Mouse (Mus musculus) limb, embryonic 12.5 days (tissue): Measurements from ENCODE around the gene D630039A03Rik. TPM values are rescaled to one million over a fixed set of nuclear protein-coding genes. Genes with fewer than 3 reads are reported as not detected.

Source experiments
- ATAC-seq: fragments of 200-750 bp; cut with Nextera tagmentation; 2 replicates; pipeline ENCODE4 v1.8.0; 2017; ENCODE audit warnings: low read depth, moderate TSS enrichment; ENCODE audit not compliant: insufficient number of reproducible peaks, insufficient read depth, low FRiP score, low TSS enrichment
- H3K27ac ChIP-seq: fragments of 300-500 bp; sonication (generic); 2 replicates; pipeline ENCODE4 v1.5.1; 2016; ENCODE audit warnings: mild to moderate bottlenecking, moderate library complexity
- H3K27me3 ChIP-seq: fragments of 300-500 bp; sonication (generic); 2 replicates; pipeline ENCODE4 v1.6.1; 2016; ENCODE audit warnings: mild to moderate bottlenecking, moderate library complexity
- H3K36me3 ChIP-seq: fragments of 300-500 bp; sonication (generic); 2 replicates; pipeline ENCODE4 v1.6.1; 2016; ENCODE audit warnings: mild to moderate bottlenecking, moderate library complexity
- H3K4me1 ChIP-seq: fragments of 300-500 bp; sonication (generic); replicated peaks from 2 replicates; pipeline ENCODE4 v1.6.1; 2016
- H3K4me2 ChIP-seq: fragments of 300-500 bp; sonication (generic); 2 replicates; pipeline ENCODE4 v1.6.1; 2016; ENCODE audit warnings: mild to moderate bottlenecking, moderate library complexity
- H3K4me3 ChIP-seq: fragments of 300-500 bp; sonication (generic); replicated peaks from 2 replicates; pipeline ENCODE4 v1.5.1; 2016; ENCODE audit warnings: mild to moderate bottlenecking
- H3K9ac ChIP-seq: fragments of 300-500 bp; sonication (generic); replicated peaks from 2 replicates; pipeline ENCODE4 v1.6.1; 2016; ENCODE audit warnings: mild to moderate bottlenecking, moderate library complexity
- H3K9me3 ChIP-seq: fragments of 300-500 bp; sonication (generic); 2 replicates; pipeline ENCODE4 v1.6.1; 2016; ENCODE audit warnings: mild to moderate bottlenecking, moderate library complexity
- WGBS: fragments of 180-500 bp; shearing (Covaris S2); methylation state at CpG from one replicate; pipeline ENCODE4 v1.1.7; 2016; 5-methylcytosine and 5-hydroxymethylcytosine counted together
- polyA plus RNA-seq: library from polyadenylated mRNA; unstranded; fragments of >200 nt; fragmentation: Nextera tagmentation; extraction: Ambion mirVana; gene quantifications from 2 replicates; pipeline ENCODE4 v1.2.1, GENCODE M21; 2016

Gene D630039A03Rik
- polyA plus RNA-seq, 1 experiment from 2014 or later: 0.33 TPM

GRCm38 (mm10) chr4:57888246-57888645 is 27.9 kb downstream of the D630039A03Rik start:
- Histone ChIP-seq H3K4me1 (peaks cover 32% of the 10 kb centered on the region), H3K4me3 (no peak overlapping the region), H3K4me2 (no peak overlapping the region), H3K9ac (no peak overlapping the region), H3K9me3 (no peaks in the 10 kb centered on the region), H3K36me3 (peaks cover 7% of the 10 kb centered on the region), H3K27me3 (no peaks in the 10 kb centered on the region), H3K27ac (no peak overlapping the region)
- no peak for ATAC-seq
- 92% methylated on average over 2 of the region's 2 CpGs for WGBS

- Histone ChIP-seq H3K4me3 (no peak overlapping the region), H3K27ac (no peak overlapping the region), H3K4me1 (peaks cover 24% of the 10 kb centered on the region), H3K36me3 (no peaks in the 10 kb centered on the region), H3K9ac (no peak overlapping the region), H3K27me3 (no peaks in the 10 kb centered on the region), H3K4me2 (no peak overlapping the region), H3K9me3 (no peaks in the 10 kb centered on the region)
- WGBS: 88% methylated on average over 3 of the region's 3 CpGs
- ATAC-seq: no peak
These were observed 29.2 kb downstream of the D630039A03Rik start for GRCm38 (mm10) chr4:57886888-57887230.

- 67% methylated on average over 11 of the region's 11 CpGs for WGBS
- no peak for ATAC-seq
- no peaks in the 10 kb centered on the region for H3K9me3 ChIP-seq
These were observed 29.8 kb downstream of the D630039A03Rik start for GRCm38 (mm10) chr4:57886066-57886887.

DNA sequence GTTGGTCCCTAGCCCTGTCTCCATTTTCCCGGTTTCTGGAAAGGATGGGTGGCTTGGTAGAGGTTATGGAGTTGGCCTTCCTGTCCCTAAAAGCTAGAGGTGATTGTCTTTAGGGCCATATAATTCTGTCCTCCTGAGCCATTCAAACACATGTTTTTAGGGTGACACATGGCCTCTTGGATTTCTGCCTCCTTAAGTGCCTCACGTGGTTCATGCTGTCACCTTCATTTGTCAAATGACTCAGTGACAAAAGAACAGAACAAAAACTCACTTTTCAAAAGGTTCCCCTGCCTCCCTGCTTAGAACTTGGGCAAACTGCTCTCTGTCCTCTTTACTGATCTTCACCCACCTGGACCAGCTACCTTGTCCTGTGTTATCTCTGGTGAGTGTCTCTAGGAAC is 30.9 kb downstream of the D630039A03Rik start:
- no peak for ATAC-seq
- no peak overlapping the region for H3K27ac ChIP-seq
- H3K9me3 ChIP-seq: no peaks in the 10 kb centered on the region
- peaks cover 16% of the 10 kb centered on the region for H3K4me1 ChIP-seq
- WGBS: 60% methylated on average over 2 of the region's 2 CpGs
- H3K4me3 ChIP-seq: no peak overlapping the region
- no peaks in the 10 kb centered on the region for H3K36me3 ChIP-seq
- H3K9ac ChIP-seq: no peak overlapping the region
- H3K4me2 ChIP-seq: no peak overlapping the region
- H3K27me3 ChIP-seq: no peaks in the 10 kb centered on the region

More at GRCm38 (mm10) chr4:57886066-57886887, 29.8 kb downstream of the D630039A03Rik start:
- no peak overlapping the region for H3K4me3 ChIP-seq
- H3K9ac ChIP-seq: no peak overlapping the region
- H3K27ac ChIP-seq: no peak overlapping the region
- no peaks in the 10 kb centered on the region for H3K36me3 ChIP-seq
- peaks cover 18% of the 10 kb centered on the region for H3K4me1 ChIP-seq
- H3K4me2 ChIP-seq: no peak overlapping the region
- H3K27me3 ChIP-seq: no peaks in the 10 kb centered on the region

GRCm38 (mm10) chr4:57884511-57884910 is 31.6 kb downstream of the D630039A03Rik start:
- no peaks in the 10 kb centered on the region; the same call in 1 of the 2 replicates for H3K36me3 ChIP-seq
- H3K4me3 ChIP-seq: no peak overlapping the region
- H3K9ac ChIP-seq: no peak overlapping the region
- ATAC-seq: no peak
- H3K4me1 ChIP-seq: peaks cover 16% of the 10 kb centered on the region
- no peak overlapping the region for H3K4me2 ChIP-seq
- no peak overlapping the region for H3K27ac ChIP-seq
- H3K27me3 ChIP-seq: no peaks in the 10 kb centered on the region
- 82% methylated on average over 3 of the region's 3 CpGs for WGBS
- no peaks in the 10 kb centered on the region for H3K9me3 ChIP-seq

- WGBS: 87% methylated on average over 7 of the region's 7 CpGs
These were observed 32.3 kb downstream of the D630039A03Rik start for GRCm38 (mm10) chr4:57883520-57884421.

GRCm38 (mm10) chr4:57879804-57880357 is 36.2 kb downstream of the D630039A03Rik start:
- H3K4me3 ChIP-seq: no peak overlapping the region
- 13% methylated on average over 6 of the region's 6 CpGs for WGBS
- peaks cover 4% of the 10 kb centered on the region; the same call in 1 of the 2 replicates for H3K4me1 ChIP-seq
- H3K27ac ChIP-seq: no peak overlapping the region
- no peak for ATAC-seq
- no peaks in the 10 kb centered on the region for H3K27me3 ChIP-seq
- no peak overlapping the region for H3K4me2 ChIP-seq
- H3K9ac ChIP-seq: no peak overlapping the region
- no peaks in the 10 kb centered on the region; the same call in 1 of the 2 replicates for H3K36me3 ChIP-seq
- no peaks in the 10 kb centered on the region for H3K9me3 ChIP-seq

More at GRCm38 (mm10) chr4:57883520-57884421, 32.3 kb downstream of the D630039A03Rik start:
- H3K27me3 ChIP-seq: no peaks in the 10 kb centered on the region
- H3K4me1 ChIP-seq: peaks cover 16% of the 10 kb centered on the region
- H3K27ac ChIP-seq: no peak overlapping the region
- no peaks in the 10 kb centered on the region; the same call in 1 of the 2 replicates for H3K36me3 ChIP-seq
- no peak overlapping the region for H3K4me3 ChIP-seq
- no peak overlapping the region for H3K9ac ChIP-seq
- H3K4me2 ChIP-seq: no peak overlapping the region
- ATAC-seq: no peak
- H3K9me3 ChIP-seq: no peaks in the 10 kb centered on the region

- Histone ChIP-seq H3K9ac (no peak overlapping the region), H3K9me3 (no peaks in the 10 kb centered on the region), H3K4me1 (peaks cover 3% of the 10 kb centered on the region; the same call in 1 of the 2 replicates), H3K27ac (no peak overlapping the region), H3K36me3 (no peaks in the 10 kb centered on the region; the same call in 1 of the 2 replicates), H3K4me3 (no peak overlapping the region), H3K4me2 (no peak overlapping the region), H3K27me3 (no peaks in the 10 kb centered on the region)
- ATAC-seq: no peak
- WGBS: 90% methylated on average over 5 of the region's 5 CpGs
These were observed 37.0 kb downstream of the D630039A03Rik start for GRCm38 (mm10) chr4:57879137-57879536.

DNA sequence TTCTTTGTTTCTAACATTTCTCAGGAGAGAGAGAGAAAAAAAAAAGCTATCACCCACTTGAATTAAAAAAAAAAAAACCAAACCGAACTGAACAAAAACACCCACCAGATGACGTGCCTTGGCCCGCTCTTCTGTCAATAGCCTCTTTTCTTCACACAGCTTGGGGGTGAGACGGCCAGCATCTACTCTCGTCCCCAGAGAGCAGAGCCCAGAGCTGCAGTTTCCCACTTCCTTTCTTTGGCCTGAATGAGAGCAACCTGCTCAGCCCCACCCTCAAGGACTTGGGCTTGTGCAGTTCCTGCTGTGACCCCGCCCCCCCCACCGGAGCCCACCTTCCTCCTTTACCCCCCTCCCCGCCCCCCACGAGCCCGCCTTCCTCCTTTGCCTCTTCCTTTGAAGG is 48.6 kb downstream of the D630039A03Rik start:
- ATAC-seq: no peak
- H3K27ac ChIP-seq: no peak overlapping the region
- H3K9ac ChIP-seq: no peak overlapping the region
- no peaks in the 10 kb centered on the region for H3K9me3 ChIP-seq
- no peaks in the 10 kb centered on the region for H3K27me3 ChIP-seq
- no peak overlapping the region for H3K4me3 ChIP-seq
- peaks cover 20% of the 10 kb centered on the region for H3K4me1 ChIP-seq
- H3K36me3 ChIP-seq: no peaks in the 10 kb centered on the region; the same call in 1 of the 2 replicates
- H3K4me2 ChIP-seq: no peak overlapping the region
- WGBS: 59% methylated on average over 10 of the region's 10 CpGs

DNA sequence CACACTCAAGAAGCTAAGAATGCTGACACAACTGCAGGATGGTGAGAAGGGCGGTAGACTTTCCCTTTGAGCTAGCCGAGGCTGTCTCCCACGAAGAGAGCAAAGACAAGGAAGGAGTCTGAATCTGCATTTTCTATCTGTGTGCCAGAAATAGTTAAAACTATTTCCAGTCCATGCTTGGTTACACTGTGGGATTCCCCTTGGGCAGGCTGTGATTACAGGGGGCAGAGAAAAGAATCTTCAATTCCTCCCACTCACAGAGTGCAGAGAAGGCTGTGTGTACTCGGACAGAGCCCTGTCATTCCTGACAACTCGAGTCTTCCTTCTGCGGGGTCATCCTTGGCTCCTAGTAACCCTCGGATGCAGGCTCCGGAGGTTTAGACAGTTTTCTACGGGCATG is 49.1 kb downstream of the D630039A03Rik start:
- ATAC-seq: no peak
- Histone ChIP-seq H3K9ac (no peak overlapping the region), H3K4me2 (no peak overlapping the region)

GRCm38 (mm10) chr4:57866088-57866487 is 50.0 kb downstream of the D630039A03Rik start:
- H3K4me1 ChIP-seq: peaks cover 32% of the 10 kb centered on the region
- no peaks in the 10 kb centered on the region for H3K9me3 ChIP-seq
- H3K4me2 ChIP-seq: no peak overlapping the region
- no peaks in the 10 kb centered on the region; the same call in 1 of the 2 replicates for H3K36me3 ChIP-seq
- H3K27ac ChIP-seq: no peak overlapping the region
- 7% methylated on average over 2 of the region's 2 CpGs for WGBS
- no peak overlapping the region for H3K4me3 ChIP-seq
- H3K27me3 ChIP-seq: no peaks in the 10 kb centered on the region
- ATAC-seq: no peak
- H3K9ac ChIP-seq: no peak overlapping the region

More for the DNA sequence above, 49.1 kb downstream of the D630039A03Rik start:
- H3K4me1 ChIP-seq: peaks cover 25% of the 10 kb centered on the region
- H3K9me3 ChIP-seq: no peaks in the 10 kb centered on the region
- WGBS: 79% methylated on average over 9 of the region's 9 CpGs
- no peaks in the 10 kb centered on the region for H3K27me3 ChIP-seq
- H3K4me3 ChIP-seq: no peak overlapping the region
- no peak overlapping the region for H3K27ac ChIP-seq
- H3K36me3 ChIP-seq: no peaks in the 10 kb centered on the region; the same call in 1 of the 2 replicates
